Mouse (Mus musculus) urinary bladder, postnatal 0 days (tissue): ENCODE measurements around the gene 4930596D02Rik. TPM values are rescaled to one million over a fixed set of nuclear protein-coding genes. Genes with fewer than 3 reads are reported as not detected.

ENCODE experiments used
- polyA plus RNA-seq: library from polyadenylated mRNA; unstranded; fragments of >200 nt; fragmentation: Nextera tagmentation; extraction: Ambion mirVana; gene quantifications from 2 replicates; pipeline ENCODE4 v1.2.1, GENCODE M21; 2015

The 4930596D02Rik gene
- polyA plus RNA-seq, result not detected in 2 replicates

DNA sequence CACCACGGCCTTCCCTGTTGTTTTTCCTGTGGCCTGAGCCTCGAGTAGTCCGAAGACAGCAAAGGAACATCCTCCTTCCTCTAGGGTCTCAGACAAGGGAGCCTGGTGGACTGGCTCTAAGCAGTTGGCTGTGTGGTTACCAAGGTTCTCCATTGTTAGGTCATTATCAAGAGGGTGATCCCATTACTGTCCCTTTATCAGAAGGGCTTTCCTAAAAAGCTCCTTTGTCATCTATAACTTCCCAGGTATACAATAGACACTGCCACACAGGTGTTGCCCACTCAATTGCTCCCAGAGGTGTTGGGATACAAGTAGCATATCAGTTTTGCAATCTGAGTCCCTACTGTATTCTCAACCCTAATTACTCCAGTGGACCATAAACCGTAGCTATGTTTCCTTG lies at the start of gene 4930596D02Rik:
Gene 4930596D02Rik (minus strand): TSS at position 101 of the 400 bp plus-strand sequence.

